Mouse (Mus musculus): ENCODE results near the gene Tm4sf20. TPM values are rescaled to one million over a fixed set of nuclear protein-coding genes. Genes with fewer than 3 reads are reported as not detected.

Tm4sf20 gene
- polyA plus RNA-seq, 1 experiment from 2014 or later, result 0.47 TPM

- no peak for DNase-seq (ENCODE audit: low spot score)
These were observed 50.3 kb downstream of the Tm4sf20 start for GRCm38 (mm10) chr1:82717816-82718512.

Other genes with a start within 250 kb of the Tm4sf20 start
- 0.03 and 0.04 TPM in 2 replicates for gene Col4a4, start 181.6 kb downstream of the Tm4sf20 start, polyA plus RNA-seq (2015; fragmentation: Nextera tagmentation; extraction: Ambion mirVana)
- gene Col4a3, start 181.5 kb downstream of the Tm4sf20 start, polyA plus RNA-seq (2015; fragmentation: Nextera tagmentation; extraction: Ambion mirVana), result 0.06 and 0.09 TPM in 2 replicates
- 255 and 259 TPM in 2 replicates for gene Mff, start 43.6 kb downstream of the Tm4sf20 start, polyA plus RNA-seq (2015; fragmentation: Nextera tagmentation; extraction: Ambion mirVana)
- not detected in 2 replicates for gene Gm47791, start 2.8 kb upstream of the Tm4sf20 start, polyA plus RNA-seq (2015; fragmentation: Nextera tagmentation; extraction: Ambion mirVana)
- 45.2 and 50.4 TPM in 2 replicates for gene Agfg1, start 71.0 kb upstream of the Tm4sf20 start, polyA plus RNA-seq (2015; fragmentation: Nextera tagmentation; extraction: Ambion mirVana)
- gene A030005L19Rik, start 144.9 kb upstream of the Tm4sf20 start, polyA plus RNA-seq (2015; fragmentation: Nextera tagmentation; extraction: Ambion mirVana), result 0.27 and 0.35 TPM in 2 replicates
- not detected in 2 replicates for gene A030014E15Rik, start 156.5 kb upstream of the Tm4sf20 start, polyA plus RNA-seq (2015; fragmentation: Nextera tagmentation; extraction: Ambion mirVana)
- not detected in 2 replicates for gene Gm6217, start 162.9 kb upstream of the Tm4sf20 start, polyA plus RNA-seq (2015; fragmentation: Nextera tagmentation; extraction: Ambion mirVana)
- not detected in 2 replicates for gene A030003K21Rik, start 174.9 kb upstream of the Tm4sf20 start, polyA plus RNA-seq (2015; fragmentation: Nextera tagmentation; extraction: Ambion mirVana)
- gene Gm7544, start 187.6 kb upstream of the Tm4sf20 start, polyA plus RNA-seq (2015; fragmentation: Nextera tagmentation; extraction: Ambion mirVana), result not detected in 2 replicates
- gene Gm47955, start 191.8 kb upstream of the Tm4sf20 start, polyA plus RNA-seq (2015; fragmentation: Nextera tagmentation; extraction: Ambion mirVana), result not detected in 2 replicates
- not detected in 2 replicates for gene Gm47959, start 232.1 kb upstream of the Tm4sf20 start, polyA plus RNA-seq (2015; fragmentation: Nextera tagmentation; extraction: Ambion mirVana)